Mouse (Mus musculus) layer of hippocampus, adult 18-20 months (tissue): Measurements from ENCODE around the gene Mapk1. TPM values are rescaled to one million over a fixed set of nuclear protein-coding genes. Genes with fewer than 3 reads are reported as not detected.

Experiments
- DNase-seq, 2 experiments: peaks; one replicate each; pipeline ENCODE4 v3.0.0; 2022; ENCODE audit warnings: low spot score in 2 of 2
- total RNA-seq, 2 experiments: library from RNA; stranded (reverse); gene quantifications; 2 replicates each; pipeline ENCODE4 v1.2.3; 2021

The Mapk1 gene
- total RNA-seq, 2 experiments from 2014 or later, result 507 to 529 TPM

GRCm38 (mm10) chr16:17078101-17078500 is 94.9 kb downstream of the Mapk1 start:
- DNase-seq, result peak; percentile 58 to 71

GRCm38 (mm10) chr16:17082121-17082792 is 99.1 kb downstream of the Mapk1 start:
- DNase-seq, result no peak

GRCm38 (mm10) chr16:17085636-17086035 is 102.5 kb downstream of the Mapk1 start:
- DNase-seq, result no peak

- no peak for DNase-seq
Observed at GRCm38 (mm10) chr16:17086241-17086640, 103.1 kb downstream of the Mapk1 start.

- DNase-seq, result peak; percentile 52 to 67
Observed at GRCm38 (mm10) chr16:17086669-17087193, 103.5 kb downstream of the Mapk1 start.

- DNase-seq, result no peak
Observed at GRCm38 (mm10) chr16:17088346-17088745, 105.2 kb downstream of the Mapk1 start.

GRCm38 (mm10) chr16:17096938-17097337 is 113.8 kb downstream of the Mapk1 start:
- no peak for DNase-seq

Other genes starting within 250 kb of the Mapk1 start
- 10 to 100 TPM in 1 of 2 experiments, 1 to 10 TPM in 1; 9.8 to 11.9 TPM for gene Spag6l, start 153.9 kb upstream of the Mapk1 start, total RNA-seq
- not detected for gene Igll1, start 119.4 kb upstream of the Mapk1 start, total RNA-seq
- gene Top3b, start 112.6 kb upstream of the Mapk1 start, total RNA-seq, result 10 to 100 TPM; 59.1 to 68.6 TPM
- gene Vpreb1, start 112.5 kb upstream of the Mapk1 start, total RNA-seq, result not detected
- gene Ppm1f, start 86.9 kb upstream of the Mapk1 start, total RNA-seq, result 10 to 100 TPM; 54.7 to 56.3 TPM
- gene Ypel1, start 86.3 kb downstream of the Mapk1 start, total RNA-seq, result 10 to 100 TPM; 35.7 to 36.5 TPM
- gene Ppil2, start 127.9 kb downstream of the Mapk1 start, total RNA-seq, result 10 to 100 TPM; 90.6 to 96.2 TPM
- under 1 TPM in 1 of 2 experiments, not detected in 1; 0.92 TPM for gene 2610318N02Rik, start 141.8 kb downstream of the Mapk1 start, total RNA-seq
- 10 to 100 TPM; 30.9 to 34.9 TPM for gene Sdf2l1, start 149.0 kb downstream of the Mapk1 start, total RNA-seq
- 10 to 100 TPM; 24.2 to 26.5 TPM for gene Ydjc, start 161.2 kb downstream of the Mapk1 start, total RNA-seq
- 1 to 10 TPM; 1.9 to 2.7 TPM for gene Ccdc116, start 163.8 kb downstream of the Mapk1 start, total RNA-seq
- 100 to 1,000 TPM; 148 to 155 TPM for gene Ube2l3, start 219.3 kb downstream of the Mapk1 start, total RNA-seq
- 1 to 10 TPM; 3.4 to 3.7 TPM for gene Rimbp3, start 225.2 kb downstream of the Mapk1 start, total RNA-seq